Comparison of ENCODE assay signal across 11 mouse cellular contexts in genomic region chr4:135154089-135154949, GRCm38 (mm10). TPM values are rescaled to one million over a fixed set of nuclear protein-coding genes. Genes with fewer than 3 reads are reported as not detected.
DNase-seq lines count a peak whose midpoint lies in the region; ATAC-seq lines count a peak whose summit lies in the region.
"Had no signal": no experiment of that assay in that cellular context is flagged by ENCODE, and none has a peak within 500 bp of the region (broad histone marks: within the 10 kb centered on the region; RNA-seq: fewer than 3 reads in every experiment).

No protein-coding gene starts in this region.

- no peak overlapping the region for H3K9ac ChIP-seq in heart, embryonic 15.5 days

- DNase-seq in heart, adult 11 months = no peak
- DNase-seq in B cell, adult 2 months = peak; percentile 61 to 65
- peak; percentile 61 for DNase-seq in embryonic facial prominence, embryonic 10.5 days (ENCODE audit: low spot score)
- no peak for DNase-seq in left cerebral cortex, postnatal 10 days (ENCODE audit: extremely low spot score in 1 of 2, low spot score in 2 of 2)
- DNase-seq in cerebellum, adult 11 months = no peak
- DNase-seq in layer of hippocampus, adult 11-12 months (ENCODE audit: low spot score) = no peak

- H3K36me3 ChIP-seq in heart, embryonic 15.5 days = no peaks in the 10 kb centered on the region
- no peaks in the 10 kb centered on the region for H3K36me3 ChIP-seq in embryonic facial prominence, embryonic 10.5 days (replicated peaks)
- H3K36me3 ChIP-seq in macrophage (ENCODE audit: inconsistent target) = no peaks in the 10 kb centered on the region

- H3K4me3 ChIP-seq in heart, embryonic 15.5 days = 0 out of 2 replicates have a peak overlapping the region, but pooled peaks have one; percentile 11
- peak overlapping the region; percentile 54; the same call in 1 of the 2 replicates for H3K4me3 ChIP-seq in embryonic facial prominence, embryonic 10.5 days
- peak overlapping the region; percentile 34; the same call in 1 of the 2 replicates for H3K4me3 ChIP-seq in macrophage (ENCODE audit: inconsistent target)
- H3K4me3 ChIP-seq: layer of hippocampus, adult 2 months had no signal

- H3K79me2 ChIP-seq in macrophage (ENCODE audit: inconsistent target) = no peaks in the 10 kb centered on the region; the same call in 1 of the 2 replicates

- H3K9me3 ChIP-seq in heart, embryonic 15.5 days (replicated peaks) = no peaks in the 10 kb centered on the region
- no peaks in the 10 kb centered on the region for H3K9me3 ChIP-seq in embryonic facial prominence, embryonic 10.5 days

- H3K27me3 ChIP-seq in heart, embryonic 15.5 days = peaks cover 98% of the 10 kb centered on the region
- peaks cover 100% of the 10 kb centered on the region for H3K27me3 ChIP-seq in embryonic facial prominence, embryonic 10.5 days (replicated peaks; ENCODE audit: low read depth, poor library complexity, severe bottlenecking)
- H3K27me3 ChIP-seq: Patski had no signal

- intact Hi-C loops in left cerebral cortex, postnatal 10 days (cut with DNase I) = no loop called here

- no peak for ATAC-seq in heart, embryonic 15.5 days (replicated peaks; ENCODE audit: insufficient number of reproducible peaks, insufficient read depth, low FRiP score, low read depth)

- WGBS in heart, embryonic 15.5 days = 6% methylated on average over 21 of the region's 21 CpGs
- WGBS in embryonic facial prominence, embryonic 10.5 days = 1% methylated on average over 21 of the region's 21 CpGs
- WGBS in macrophage (ENCODE audit: missing documents) = 41% methylated on average over 21 of the region's 21 CpGs

- H3K4me1 ChIP-seq in heart, embryonic 15.5 days (replicated peaks) = peaks cover 38% of the 10 kb centered on the region
- peaks cover 61% of the 10 kb centered on the region for H3K4me1 ChIP-seq in embryonic facial prominence, embryonic 10.5 days

- no peak overlapping the region for H3K27ac ChIP-seq in heart, embryonic 15.5 days
- no peak overlapping the region for H3K27ac ChIP-seq in embryonic facial prominence, embryonic 10.5 days (replicated peaks)
- no peak overlapping the region for H3K27ac ChIP-seq in macrophage
- H3K27ac ChIP-seq: layer of hippocampus, adult 2 months had no signal

- H3K4me2 ChIP-seq in heart, embryonic 15.5 days = peak overlapping the region; percentile 64; the same call in 1 of the 2 replicates
- H3K4me2 ChIP-seq: heart, embryonic 11.5 days had no signal

RNA-seq across cellular contexts. Expression of gene Runx3, which starts 33.9 kb away (rescaled TPM):
- polyA plus RNA-seq in heart, embryonic 15.5 days (2015; fragmentation: Nextera tagmentation; extraction: Ambion mirVana) = 0.14 and 0.77 TPM in 2 replicates
- 0.04 TPM in 2 replicates for polyA plus RNA-seq in embryonic facial prominence, embryonic 10.5 days (2016; fragmentation: Nextera tagmentation; extraction: Ambion mirVana)
- 1 to 10 TPM in 9 of 26 experiments, under 1 TPM in 11, not detected in 6; 0.20 to 5.0 (median 0.70) TPM for total RNA-seq in macrophage (2018; cell fraction: chromatin; rRNA removed)
- 1 to 10 TPM in 16 of 26 experiments, under 1 TPM in 10; 0.48 to 1.5 (median 1.1) TPM for total RNA-seq in macrophage (2018; cell fraction: cytosol; rRNA removed)
- total RNA-seq in macrophage (2018; cell fraction: nucleus; rRNA removed) = 1 to 10 TPM in 16 of 26 experiments, under 1 TPM in 10; 0.40 to 4.6 (median 1.1) TPM
- 0.75 to 1.8 TPM (median 1.3 TPM) in 3 replicates for polyA plus RNA-seq in macrophage (2018)
- not detected for total RNA-seq in left cerebral cortex, postnatal 10 days (2021)
- total RNA-seq: layer of hippocampus, adult 2 months had no signal
- polyA plus RNA-seq: heart, embryonic 11.5 days had no signal

Comparison
In these comparisons a context has a peak if more than half of its experiments do, and no peak if none do; other contexts are left out.
1. DNase-seq: peak in B cell, adult 2 months (2 of 2) and embryonic facial prominence, embryonic 10.5 days (single experiment); none in heart, adult 11 months (single experiment), left cerebral cortex, postnatal 10 days (0 of 2), cerebellum, adult 11 months (single experiment) and layer of hippocampus, adult 11-12 months (single experiment).
2. Peak in every context shown above with its lines, with median percentiles within 50 percentile points of each other: H3K4me3 ChIP-seq.